Mouse (Mus musculus): Measurements from ENCODE around the gene Rab9.

The Rab9 gene

GRCm38 (mm10) chrX:166511107-166511506 lies 31.4 kb upstream of the Rab9 start:
- peaks cover 27% of the 10 kb centered on the region for H3K4me1 ChIP-seq (replicated peaks; ENCODE audit: low read depth, low read length)
- no peaks in the 10 kb centered on the region for H3K27me3 ChIP-seq (ENCODE audit: insufficient read depth, low read length)
- H3K36me3 ChIP-seq (ENCODE audit: insufficient read depth, low read length): no peaks in the 10 kb centered on the region
- TF ChIP-seq NANOG (IDR thresholded peaks at IDR 0.05; ENCODE audit: borderline replicate concordance, low read length) (no peak), CTCF (conservative IDR thresholded peaks at IDR 0.05; ENCODE audit: low read length) (no peak), POU5F1 (IDR thresholded peaks at IDR 0.05; ENCODE audit: borderline replicate concordance, low read length) (no peak)
- H3K4me3 ChIP-seq (replicated peaks; ENCODE audit: low read length): peak overlapping the region; percentile 82
- H3K9me3 ChIP-seq (ENCODE audit: low read length): no peaks in the 10 kb centered on the region

- Histone ChIP-seq H3K4me3 (replicated peaks; ENCODE audit: low read length) (peak overlapping the region; percentile 82), H3K4me1 (replicated peaks; ENCODE audit: low read depth, low read length) (peaks cover 26% of the 10 kb centered on the region), H3K9me3 (ENCODE audit: low read length) (no peaks in the 10 kb centered on the region), H3K27me3 (ENCODE audit: insufficient read depth, low read length) (no peaks in the 10 kb centered on the region), H3K36me3 (ENCODE audit: insufficient read depth, low read length) (peaks cover 8% of the 10 kb centered on the region)
- TF ChIP-seq NANOG (IDR thresholded peaks at IDR 0.05; ENCODE audit: borderline replicate concordance, low read length) (no peak), CTCF (conservative IDR thresholded peaks at IDR 0.05; ENCODE audit: low read length) (no peak), POU5F1 (IDR thresholded peaks at IDR 0.05; ENCODE audit: borderline replicate concordance, low read length) (no peak)
Measured at GRCm38 (mm10) chrX:166509761-166510738, 30.4 kb upstream of the Rab9 start.

- H3K27me3 ChIP-seq (ENCODE audit: insufficient read depth, low read length): no peaks in the 10 kb centered on the region
- TF ChIP-seq POU5F1 (IDR thresholded peaks at IDR 0.05; ENCODE audit: borderline replicate concordance, low read length) (no peak), NANOG (IDR thresholded peaks at IDR 0.05; ENCODE audit: borderline replicate concordance, low read length) (no peak), CTCF (conservative IDR thresholded peaks at IDR 0.05; ENCODE audit: low read length) (no peak)
- peaks cover 7% of the 10 kb centered on the region; the same call in 1 of the 2 replicates for H3K4me1 ChIP-seq (replicated peaks; ENCODE audit: low read depth, low read length)
- peaks cover 38% of the 10 kb centered on the region for H3K36me3 ChIP-seq (ENCODE audit: insufficient read depth, low read length)
- H3K9me3 ChIP-seq (ENCODE audit: low read length): no peaks in the 10 kb centered on the region
- no peak overlapping the region for H3K4me3 ChIP-seq (replicated peaks; ENCODE audit: low read length)
Measured at GRCm38 (mm10) chrX:166504421-166504820, 24.8 kb upstream of the Rab9 start.

DNA sequence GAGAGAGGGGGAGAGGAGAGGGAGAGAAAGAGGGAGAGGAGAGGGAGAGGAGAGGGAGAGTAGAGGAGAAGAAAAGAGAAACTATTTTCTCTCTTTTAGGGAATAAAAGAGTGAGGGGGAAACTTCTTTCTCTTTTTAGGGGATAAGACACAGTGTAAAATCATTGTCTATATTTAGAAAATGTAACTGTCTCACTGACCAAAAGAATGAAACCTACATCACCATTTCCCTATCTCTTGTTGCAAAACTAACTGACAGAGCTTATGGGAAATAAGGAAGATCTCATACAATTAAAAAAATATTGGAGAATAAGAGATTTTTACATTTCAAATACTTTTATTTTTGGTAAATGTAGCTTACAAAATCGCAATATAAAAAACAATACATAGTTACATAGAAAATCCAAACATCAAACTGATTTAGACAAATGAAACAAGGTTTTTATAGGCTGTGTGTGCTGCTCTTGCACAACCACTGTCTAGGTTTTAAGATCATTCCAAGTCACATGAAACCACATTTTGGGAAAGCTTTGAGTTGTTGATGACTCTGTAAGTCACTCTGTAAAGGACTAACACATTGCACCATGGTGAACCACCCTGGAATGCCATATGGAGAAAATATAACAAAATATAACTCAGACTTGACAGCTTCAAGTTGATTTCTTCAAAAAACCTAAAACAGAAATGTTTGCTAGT lies 20.0 kb upstream of the Rab9 start:
- Histone ChIP-seq H3K27me3 (ENCODE audit: insufficient read depth, low read length) (no peaks in the 10 kb centered on the region), H3K4me1 (replicated peaks; ENCODE audit: low read depth, low read length) (no peaks in the 10 kb centered on the region), H3K9me3 (ENCODE audit: low read length) (no peaks in the 10 kb centered on the region), H3K4me3 (replicated peaks; ENCODE audit: low read length) (no peak overlapping the region), H3K36me3 (ENCODE audit: insufficient read depth, low read length) (peaks cover 27% of the 10 kb centered on the region)
- TF ChIP-seq CTCF (conservative IDR thresholded peaks at IDR 0.05; ENCODE audit: low read length) (no peak), NANOG (IDR thresholded peaks at IDR 0.05; ENCODE audit: borderline replicate concordance, low read length) (no peak), POU5F1 (IDR thresholded peaks at IDR 0.05; ENCODE audit: borderline replicate concordance, low read length) (no peak)

- Histone ChIP-seq H3K27me3 (ENCODE audit: insufficient read depth, low read length) (no peaks in the 10 kb centered on the region), H3K36me3 (ENCODE audit: insufficient read depth, low read length) (peaks cover 9% of the 10 kb centered on the region), H3K9me3 (ENCODE audit: low read length) (peaks cover 3% of the 10 kb centered on the region), H3K4me3 (replicated peaks; ENCODE audit: low read length) (no peak overlapping the region), H3K4me1 (replicated peaks; ENCODE audit: low read depth, low read length) (no peaks in the 10 kb centered on the region)
- TF ChIP-seq NANOG (IDR thresholded peaks at IDR 0.05; ENCODE audit: borderline replicate concordance, low read length): no peak
- TF ChIP-seq POU5F1 (IDR thresholded peaks at IDR 0.05; ENCODE audit: borderline replicate concordance, low read length): no peak
- no peak for TF ChIP-seq CTCF (conservative IDR thresholded peaks at IDR 0.05; ENCODE audit: low read length)
Measured at GRCm38 (mm10) chrX:166497771-166498170, 18.1 kb upstream of the Rab9 start.

- Histone ChIP-seq H3K36me3 (ENCODE audit: insufficient read depth, low read length) (no peaks in the 10 kb centered on the region), H3K4me1 (replicated peaks; ENCODE audit: low read depth, low read length) (no peaks in the 10 kb centered on the region), H3K4me3 (replicated peaks; ENCODE audit: low read length) (no peak overlapping the region), H3K27me3 (ENCODE audit: insufficient read depth, low read length) (no peaks in the 10 kb centered on the region), H3K9me3 (ENCODE audit: low read length) (peaks cover 18% of the 10 kb centered on the region)
- TF ChIP-seq CTCF (conservative IDR thresholded peaks at IDR 0.05; ENCODE audit: low read length) (no peak), POU5F1 (IDR thresholded peaks at IDR 0.05; ENCODE audit: borderline replicate concordance, low read length) (no peak)
Measured at GRCm38 (mm10) chrX:166495052-166495451, 15.4 kb upstream of the Rab9 start.

- peaks cover 31% of the 10 kb centered on the region for H3K36me3 ChIP-seq (ENCODE audit: insufficient read depth, low read length)
- H3K4me3 ChIP-seq (replicated peaks; ENCODE audit: low read length): peak overlapping the region; percentile 84
- H3K4me1 ChIP-seq (replicated peaks; ENCODE audit: low read depth, low read length): peaks cover 37% of the 10 kb centered on the region
- no peaks in the 10 kb centered on the region for H3K9me3 ChIP-seq (ENCODE audit: low read length)
- no peak for TF ChIP-seq POU5F1 (IDR thresholded peaks at IDR 0.05; ENCODE audit: borderline replicate concordance, low read length)
- no peak for TF ChIP-seq CTCF (conservative IDR thresholded peaks at IDR 0.05; ENCODE audit: low read length)
- no peak for TF ChIP-seq NANOG (IDR thresholded peaks at IDR 0.05; ENCODE audit: borderline replicate concordance, low read length)
- no peaks in the 10 kb centered on the region for H3K27me3 ChIP-seq (ENCODE audit: insufficient read depth, low read length)
Measured at GRCm38 (mm10) chrX:166478631-166479364, 869 bp downstream of the Rab9 start.

DNA sequence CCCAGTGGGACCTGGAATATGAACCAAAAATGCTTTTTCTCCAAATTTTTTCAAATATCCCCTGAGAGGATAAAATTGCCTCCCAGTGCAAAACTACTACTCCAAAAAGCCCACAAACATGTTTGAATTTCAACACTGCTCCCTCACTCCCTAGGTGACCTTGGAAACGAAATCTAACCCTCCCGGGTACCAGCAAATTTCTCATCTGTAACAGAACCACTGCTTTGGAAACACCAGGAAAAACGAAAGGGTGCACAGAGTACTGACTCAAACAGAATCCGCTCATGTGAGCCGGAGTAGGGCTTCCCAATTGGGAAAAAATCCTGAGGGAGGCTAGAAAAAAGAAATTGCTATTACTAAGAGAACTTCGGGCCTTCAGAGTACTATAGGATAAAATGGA lies 2.3 kb downstream of the Rab9 start:
- Histone ChIP-seq H3K27me3 (ENCODE audit: insufficient read depth, low read length) (no peaks in the 10 kb centered on the region), H3K9me3 (ENCODE audit: low read length) (no peaks in the 10 kb centered on the region), H3K4me1 (replicated peaks; ENCODE audit: low read depth, low read length) (peaks cover 47% of the 10 kb centered on the region), H3K36me3 (ENCODE audit: insufficient read depth, low read length) (peaks cover 37% of the 10 kb centered on the region), H3K4me3 (replicated peaks; ENCODE audit: low read length) (peak overlapping the region; percentile 84; the same call in 1 of the 2 replicates)
- TF ChIP-seq CTCF (conservative IDR thresholded peaks at IDR 0.05; ENCODE audit: low read length) (no peak), POU5F1 (IDR thresholded peaks at IDR 0.05; ENCODE audit: borderline replicate concordance, low read length) (no peak)
